Mouse (Mus musculus) kidney, postnatal 0 days (tissue): ENCODE data around the gene Fars2. TPM values are rescaled to one million over a fixed set of nuclear protein-coding genes. Genes with fewer than 3 reads are reported as not detected.

ENCODE experiments used
- ATAC-seq: fragments of 200-750 bp; cut with Nextera tagmentation; replicated peaks from 2 replicates; pipeline ENCODE4 v1.8.0; 2017; ENCODE audit warnings: low read depth, moderate number of reproducible peaks, moderate TSS enrichment, moderate library complexity; ENCODE audit not compliant: low FRiP score
- DNase-seq: peaks from one replicate; pipeline ENCODE4 v3.0.0-alpha.2; 2016; ENCODE audit warnings: low spot score
- H3K27ac ChIP-seq: fragments of 300-500 bp; sonication (generic); 2 replicates; pipeline ENCODE4 v1.5.1; 2014; ENCODE audit warnings: mild to moderate bottlenecking
- H3K27me3 ChIP-seq: fragments of 300-500 bp; sonication (generic); 2 replicates; pipeline ENCODE4 v1.6.1; 2014; ENCODE audit warnings: low read length, mixed read lengths; ENCODE audit not compliant: insufficient read depth
- H3K36me3 ChIP-seq: fragments of 300-500 bp; sonication (generic); 2 replicates; pipeline ENCODE4 v1.6.1; 2014; ENCODE audit warnings: low read length, mixed read lengths; ENCODE audit not compliant: insufficient read depth
- H3K4me1 ChIP-seq: fragments of 300-500 bp; sonication (generic); replicated peaks from 2 replicates; pipeline ENCODE4 v1.6.1; 2014; ENCODE audit warnings: antibody characterized with exemption, low read length, mixed read lengths; ENCODE audit not compliant: insufficient read depth
- H3K4me2 ChIP-seq: fragments of 300-500 bp; sonication (generic); 2 replicates; pipeline ENCODE4 v1.6.1; 2014; ENCODE audit warnings: mild to moderate bottlenecking, low read length, moderate library complexity, mixed read lengths
- H3K4me3 ChIP-seq: fragments of 300-500 bp; sonication (generic); replicated peaks from 2 replicates; pipeline ENCODE4 v1.5.1; 2014; ENCODE audit warnings: low read depth, low read length
- H3K9ac ChIP-seq: fragments of 300-500 bp; sonication (generic); 2 replicates; pipeline ENCODE4 v1.6.1; 2014; ENCODE audit warnings: low read depth, low read length
- H3K9me3 ChIP-seq: fragments of 300-500 bp; sonication (generic); replicated peaks from 2 replicates; pipeline ENCODE4 v1.6.1; 2016; ENCODE audit warnings: low read length, inconsistent platforms, mixed read lengths
- CTCF ChIP-seq: IDR thresholded peaks from 2 replicates; pipeline ENCODE4 v1.5.1; 2016; ENCODE audit warnings: antibody characterized with exemption, low read depth, mild to moderate bottlenecking, moderate library complexity
- WGBS: fragments of 180-500 bp; shearing (Covaris S2); extraction: QIAGEN DNeasy Blood & Tissue Kit; methylation state at CpG from one replicate; pipeline ENCODE4 v1.1.7; 2014; 5-methylcytosine and 5-hydroxymethylcytosine counted together
- polyA plus RNA-seq: library from polyadenylated mRNA; unstranded; fragments of >200 nt; fragmentation: Nextera tagmentation; extraction: Ambion mirVana; gene quantifications from 2 replicates; pipeline ENCODE4 v1.2.1, GENCODE M21; 2015

Fars2 gene
- polyA plus RNA-seq, 1 experiment from 2014 or later, result 54.7 TPM

DNA sequence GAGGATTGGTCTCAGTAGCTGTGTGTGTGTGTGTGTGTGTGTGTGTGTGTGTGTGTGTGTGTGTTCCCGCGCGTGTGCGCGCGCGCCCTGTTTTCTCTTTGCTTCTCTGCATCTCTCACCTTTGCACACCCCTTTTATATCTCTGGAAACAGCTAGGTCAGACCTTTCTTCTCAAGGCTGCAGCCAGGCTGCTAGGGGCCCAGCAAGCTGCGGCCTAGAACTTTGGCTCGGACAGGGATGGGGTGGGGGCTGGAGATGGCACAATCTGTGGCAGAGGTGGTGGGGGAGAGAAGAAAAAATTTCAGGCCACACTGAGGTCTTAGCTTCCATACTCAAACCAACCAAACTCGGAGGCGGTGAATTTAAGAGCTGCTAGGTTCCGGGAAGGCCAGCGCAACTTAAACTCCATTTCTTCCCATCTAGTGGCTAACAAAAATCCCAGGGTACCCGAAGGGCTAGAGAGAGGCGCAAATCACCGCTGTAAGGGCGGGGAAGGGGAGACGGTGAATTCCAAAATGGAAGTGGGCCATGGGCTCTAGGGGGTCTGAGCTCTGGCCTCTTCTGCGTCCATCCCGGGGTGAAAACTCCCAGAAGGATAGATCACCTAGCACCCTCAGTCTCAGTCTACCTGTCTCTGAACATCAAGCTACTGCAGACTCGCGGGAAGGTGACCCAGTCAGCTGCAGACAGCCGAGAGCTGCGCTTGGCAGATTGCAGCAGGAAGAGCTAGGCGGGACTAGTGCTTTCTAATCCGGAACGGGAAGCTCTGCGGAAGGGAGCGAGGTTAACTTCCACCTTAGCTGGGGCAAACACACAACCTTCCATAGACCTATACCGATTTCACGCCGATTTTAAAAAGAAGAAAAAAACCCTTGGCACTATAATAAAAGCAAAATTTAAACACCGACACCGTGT is 614.1 kb downstream of the Fars2 start:
- Histone ChIP-seq H3K36me3 (no peaks in the 10 kb centered on the region), H3K9me3 (no peaks in the 10 kb centered on the region), H3K4me3 (peak overlapping the region; percentile 30), H3K27me3 (peaks cover 82% of the 10 kb centered on the region), H3K4me2 (peak overlapping the region; percentile 40), H3K27ac (no peak overlapping the region), H3K9ac (no peak overlapping the region), H3K4me1 (peaks cover 11% of the 10 kb centered on the region; the same call in 1 of the 2 replicates)
- no peak for TF ChIP-seq CTCF
- DNase-seq, result peak; percentile 49
- WGBS, result 5% methylated on average over 34 of the region's 34 CpGs
- no peak for ATAC-seq

DNA sequence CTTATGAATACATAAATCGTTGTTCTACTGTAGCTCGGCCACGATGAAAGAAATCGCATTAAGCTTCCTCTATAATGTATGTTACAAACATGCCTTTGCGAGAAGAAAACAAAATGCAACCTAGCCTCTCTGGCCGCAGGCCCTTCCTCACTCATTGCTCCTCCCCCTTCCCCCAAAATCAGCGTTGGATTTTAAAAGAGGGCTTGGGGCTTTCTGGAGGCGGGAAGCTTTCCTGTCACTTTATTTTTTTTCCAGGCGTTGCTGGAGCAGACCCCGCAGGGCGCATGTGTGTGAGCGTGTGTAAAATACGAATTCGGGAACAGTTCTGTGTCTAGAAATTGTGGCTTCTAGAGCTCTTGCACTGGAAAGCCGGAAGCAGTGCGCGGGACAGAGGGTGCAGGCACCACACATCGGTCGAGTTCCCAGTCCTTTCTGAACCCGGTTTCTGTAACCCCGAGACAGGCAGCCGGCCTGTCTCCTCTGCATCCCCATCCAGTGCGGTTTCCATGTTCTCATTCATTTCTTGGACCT is 614.8 kb downstream of the Fars2 start:
- Histone ChIP-seq H3K4me3 (peak overlapping the region; percentile 30), H3K9ac (no peak overlapping the region), H3K4me1 (peaks cover 11% of the 10 kb centered on the region; the same call in 1 of the 2 replicates), H3K4me2 (peak overlapping the region; percentile 40), H3K9me3 (no peaks in the 10 kb centered on the region), H3K36me3 (no peaks in the 10 kb centered on the region), H3K27me3 (peaks cover 75% of the 10 kb centered on the region), H3K27ac (no peak overlapping the region)
- TF ChIP-seq CTCF, result no peak
- ATAC-seq (no peak), DNase-seq (peak; percentile 24)
- WGBS, result 1% methylated on average over 23 of the region's 23 CpGs

DNA sequence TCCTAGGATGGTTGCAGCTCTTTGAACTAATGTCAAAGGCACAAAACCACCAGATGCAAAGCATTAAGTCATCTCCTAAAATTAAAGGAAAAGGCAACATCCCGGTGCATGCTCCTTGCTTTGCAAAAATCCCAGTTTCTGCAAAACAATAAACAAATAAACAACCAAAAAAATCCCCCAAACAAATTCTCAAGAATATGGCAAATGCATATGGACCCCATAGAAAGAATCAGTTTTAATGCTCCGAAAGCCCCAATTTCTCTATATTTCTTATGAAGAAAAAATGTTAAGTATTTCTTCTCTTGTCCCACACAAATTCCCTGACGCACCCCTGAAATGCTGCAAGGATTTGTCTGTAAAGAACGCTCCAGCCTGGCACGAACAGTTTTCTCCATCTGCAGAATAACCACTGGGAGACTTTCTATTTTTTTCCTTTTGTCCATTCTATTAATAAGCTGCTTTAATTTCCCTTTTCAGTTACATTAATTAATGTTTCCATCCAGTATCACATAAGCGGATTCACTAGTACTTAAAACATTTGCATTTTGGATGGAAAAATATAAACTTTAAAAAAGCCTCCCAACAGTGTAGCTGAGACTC is 615.8 kb downstream of the Fars2 start:
- H3K27me3 ChIP-seq, result peaks cover 76% of the 10 kb centered on the region
- 9% methylated on average over 6 of the region's 6 CpGs for WGBS

DNA sequence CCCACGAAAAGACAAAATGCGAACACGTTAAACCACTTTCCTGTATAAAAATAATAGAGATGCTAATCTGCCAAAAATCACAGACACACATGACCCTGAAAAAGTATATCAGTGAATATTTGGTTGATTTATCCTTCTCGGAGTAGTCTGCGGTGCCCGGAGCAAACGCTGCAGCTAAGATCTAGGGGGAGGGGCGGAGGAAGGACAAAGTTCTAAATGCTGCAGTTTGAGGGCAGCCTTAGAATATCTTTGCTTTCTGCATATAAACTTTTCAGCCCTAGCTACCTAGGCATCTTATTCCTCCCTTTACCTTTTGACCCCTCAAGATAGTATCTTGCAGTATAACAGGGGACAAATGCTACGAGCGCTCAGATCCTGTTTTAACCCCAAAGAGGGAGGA is 616.4 kb downstream of the Fars2 start:
- ATAC-seq, result no peak
- WGBS, result 2% methylated on average over 10 of the region's 10 CpGs
- Histone ChIP-seq H3K4me3 (no peak overlapping the region), H3K4me2 (no peak overlapping the region), H3K27me3 (peaks cover 72% of the 10 kb centered on the region), H3K27ac (no peak overlapping the region), H3K36me3 (no peaks in the 10 kb centered on the region), H3K9me3 (no peaks in the 10 kb centered on the region), H3K9ac (no peak overlapping the region), H3K4me1 (peaks cover 11% of the 10 kb centered on the region; the same call in 1 of the 2 replicates)
- DNase-seq, result peak; percentile 30
- TF ChIP-seq CTCF, result no peak

More for the DNA sequence above, 615.8 kb downstream of the Fars2 start:
- H3K4me3 ChIP-seq, result no peak overlapping the region
- DNase-seq (peak; percentile 31), ATAC-seq (no peak)
- no peaks in the 10 kb centered on the region for H3K36me3 ChIP-seq
- peaks cover 11% of the 10 kb centered on the region; the same call in 1 of the 2 replicates for H3K4me1 ChIP-seq
- H3K9ac ChIP-seq, result no peak overlapping the region
- no peak for TF ChIP-seq CTCF
- no peak overlapping the region for H3K4me2 ChIP-seq
- no peaks in the 10 kb centered on the region for H3K9me3 ChIP-seq
- no peak overlapping the region for H3K27ac ChIP-seq

DNA sequence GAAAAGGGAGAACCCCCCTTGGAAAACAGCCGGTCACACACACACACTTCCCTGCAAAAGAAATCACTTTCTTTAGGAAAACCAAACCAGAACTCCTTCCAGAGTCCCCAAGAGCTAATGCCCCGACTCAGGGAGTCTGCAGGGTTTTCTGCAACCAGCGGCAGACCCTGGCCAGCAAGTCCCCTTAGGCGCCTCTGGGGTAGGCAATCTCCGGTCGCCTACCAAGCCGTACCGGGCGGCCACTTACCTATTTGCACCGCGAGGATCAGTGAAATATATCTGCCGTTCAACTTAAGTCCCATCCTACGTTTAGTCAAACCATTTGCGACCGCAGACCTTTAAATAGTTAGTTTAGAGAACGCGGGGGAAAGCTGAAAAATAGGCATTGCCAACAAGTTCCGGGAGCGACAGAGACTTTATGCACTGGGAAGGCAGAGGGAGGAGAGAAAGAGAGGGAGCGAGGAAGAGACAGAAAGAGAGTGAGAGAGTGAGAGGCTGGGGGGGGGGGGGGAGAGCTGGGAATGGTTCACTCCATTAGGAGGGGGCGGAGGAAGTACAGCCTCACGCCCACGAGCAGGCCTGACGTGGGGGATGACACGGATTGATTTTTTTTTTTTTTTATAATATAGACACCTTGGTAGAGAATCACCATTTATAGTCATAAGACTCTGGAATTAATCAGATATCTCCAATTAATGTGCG is 616.9 kb downstream of the Fars2 start:
- no peaks in the 10 kb centered on the region for H3K9me3 ChIP-seq
- H3K4me2 ChIP-seq, result no peak overlapping the region
- DNase-seq (no peak), ATAC-seq (no peak)
- 1% methylated on average over 25 of the region's 26 CpGs for WGBS
- peaks cover 11% of the 10 kb centered on the region; the same call in 1 of the 2 replicates for H3K4me1 ChIP-seq
- no peak for TF ChIP-seq CTCF
- peaks cover 68% of the 10 kb centered on the region for H3K27me3 ChIP-seq
- H3K9ac ChIP-seq, result no peak overlapping the region
- no peak overlapping the region for H3K4me3 ChIP-seq
- H3K27ac ChIP-seq, result no peak overlapping the region
- H3K36me3 ChIP-seq, result no peaks in the 10 kb centered on the region
